Mouse (Mus musculus) adrenal gland, postnatal 4 days (tissue): Measurements from ENCODE around the gene Crocc2. TPM values are rescaled to one million over a fixed set of nuclear protein-coding genes. Genes with fewer than 3 reads are reported as not detected.
"Not testable (repeated sequence)": the region's sequence is repeated elsewhere in the genome, so short reads cannot be mapped to it uniquely, and the experiment has no call there.

ENCODE experiments used
- DNase-seq, 2 experiments: peaks; one replicate each; pipeline ENCODE4 v3.0.0; 2021 to 2022; ENCODE audit warnings: low spot score in 2 of 2, mixed read lengths in 2 of 2
- total RNA-seq, 2 experiments: library from RNA; stranded (reverse); gene quantifications; 2 replicates each; pipeline ENCODE4 v1.2.3; 2021

Gene Crocc2
- total RNA-seq, 2 experiments from 2014 or later: 0.31 TPM

DNA sequence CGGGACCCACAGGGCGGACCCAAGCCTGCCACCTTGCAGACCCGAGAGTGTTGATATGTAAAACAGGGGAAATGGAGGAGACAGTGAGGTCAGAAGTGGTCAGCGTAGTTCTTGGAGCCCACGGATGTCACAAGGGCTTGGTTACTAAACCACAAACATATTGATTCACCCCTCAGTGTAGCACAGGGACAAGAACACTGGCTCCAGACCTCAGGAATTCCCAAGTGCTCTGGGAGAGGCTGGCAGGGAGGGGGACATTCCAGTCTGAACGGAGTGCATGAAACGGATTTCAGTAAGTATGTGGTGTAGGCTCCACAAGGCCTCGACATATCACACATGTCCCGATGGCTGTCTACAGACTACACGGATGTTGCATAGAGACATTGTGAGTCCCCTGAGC is 6.6 kb upstream of the Crocc2 start:
- no peak for DNase-seq

- no peak for DNase-seq
Observed at GRCm38 (mm10) chr1:93162588-93162987, 5.9 kb upstream of the Crocc2 start.

DNA sequence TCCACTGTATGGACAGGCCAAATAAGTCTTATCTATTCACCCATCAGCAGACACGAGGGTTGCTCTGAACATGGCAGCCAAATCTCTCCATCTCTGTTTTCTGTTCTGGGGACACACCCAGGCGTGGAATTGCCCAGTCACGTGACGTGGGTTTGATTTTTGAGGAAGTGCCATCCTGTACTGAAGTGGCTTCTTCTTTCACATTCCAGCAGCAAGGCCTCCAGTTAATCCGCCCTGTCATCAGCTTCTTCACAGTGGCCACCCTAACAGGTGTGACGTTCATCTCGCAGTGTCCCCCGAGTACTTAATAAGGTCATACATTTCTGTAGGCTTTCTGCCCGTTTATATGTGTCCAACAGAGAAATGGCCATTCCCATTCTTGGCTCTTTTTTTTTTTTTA is 3.1 kb upstream of the Crocc2 start:
- no peak for DNase-seq

DNA sequence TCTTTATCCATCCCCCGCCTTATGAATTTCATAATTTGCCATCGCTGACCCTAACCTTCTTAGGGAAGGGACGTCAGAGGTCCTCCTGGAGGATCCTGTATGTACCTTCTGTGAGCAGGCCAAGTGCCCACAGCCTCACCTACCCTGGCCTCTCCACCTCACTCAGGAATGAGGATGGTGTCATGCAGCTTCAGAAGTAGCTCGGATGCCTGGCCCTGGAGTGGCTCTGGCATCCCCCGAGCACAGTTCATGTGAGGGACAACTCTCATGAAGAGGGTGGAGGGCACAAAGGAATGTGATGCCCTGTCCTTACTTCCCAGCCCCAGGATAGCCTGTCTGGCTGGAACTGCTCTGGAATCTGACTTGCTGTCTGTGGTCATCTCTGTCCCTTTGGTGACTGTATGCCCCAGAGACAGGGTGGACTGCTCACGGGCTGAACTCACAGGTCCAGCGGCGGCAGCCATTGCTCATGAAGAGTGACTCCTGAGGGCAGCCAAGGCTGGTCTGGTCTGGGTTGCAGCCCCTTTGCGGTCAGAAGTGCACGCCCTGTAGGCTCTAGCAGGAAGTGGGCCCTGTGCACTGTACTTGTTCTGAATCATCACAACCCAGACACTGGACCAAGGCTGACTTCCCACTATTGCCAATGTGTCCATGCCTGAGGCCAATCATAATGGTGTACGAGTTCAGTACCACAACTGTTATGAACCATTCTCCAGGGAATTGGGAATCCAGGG is 2.0 kb upstream of the Crocc2 start:
- DNase-seq: no peak

- DNase-seq: no peak
Observed at GRCm38 (mm10) chr1:93173665-93174064, 5.1 kb downstream of the Crocc2 start.

GRCm38 (mm10) chr1:93174399-93174798 is 5.9 kb downstream of the Crocc2 start:
- peak; percentile 54 to 58 for DNase-seq

- DNase-seq: no peak
Observed at GRCm38 (mm10) chr1:93175849-93176248, 7.3 kb downstream of the Crocc2 start.

GRCm38 (mm10) chr1:93176525-93177332 is 8.2 kb downstream of the Crocc2 start:
- peak; percentile 20 to 21 for DNase-seq

GRCm38 (mm10) chr1:93182281-93182680 is 13.8 kb downstream of the Crocc2 start:
- DNase-seq: no peak

GRCm38 (mm10) chr1:93184071-93184828 is 15.7 kb downstream of the Crocc2 start:
- no peak for DNase-seq

GRCm38 (mm10) chr1:93190726-93191305 is 22.3 kb downstream of the Crocc2 start:
- no peak for DNase-seq

- DNase-seq: no peak
Observed at GRCm38 (mm10) chr1:93194961-93195360, 26.4 kb downstream of the Crocc2 start.

DNA sequence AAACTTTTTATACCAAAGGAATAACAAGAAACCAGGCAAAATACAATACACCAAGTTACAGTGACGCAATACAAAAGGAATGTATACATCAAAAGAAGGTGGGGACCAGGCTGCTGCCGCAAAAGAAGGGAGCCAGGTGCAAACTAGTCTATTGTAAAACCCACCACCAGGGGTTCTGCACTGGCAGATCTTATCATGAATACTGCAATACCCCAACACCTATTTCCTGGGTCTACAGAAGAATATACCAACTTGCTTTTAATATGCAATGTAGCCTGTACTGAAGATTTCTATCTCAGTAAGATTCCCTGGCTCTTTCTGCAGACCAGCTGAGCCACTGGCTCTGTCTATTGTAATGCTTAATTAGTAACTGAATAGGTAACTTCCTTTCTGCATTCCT is 28.9 kb downstream of the Crocc2 start:
- DNase-seq: not testable (repeated sequence)

- DNase-seq: no peak
Observed at GRCm38 (mm10) chr1:93197916-93198315, 29.4 kb downstream of the Crocc2 start.

DNA sequence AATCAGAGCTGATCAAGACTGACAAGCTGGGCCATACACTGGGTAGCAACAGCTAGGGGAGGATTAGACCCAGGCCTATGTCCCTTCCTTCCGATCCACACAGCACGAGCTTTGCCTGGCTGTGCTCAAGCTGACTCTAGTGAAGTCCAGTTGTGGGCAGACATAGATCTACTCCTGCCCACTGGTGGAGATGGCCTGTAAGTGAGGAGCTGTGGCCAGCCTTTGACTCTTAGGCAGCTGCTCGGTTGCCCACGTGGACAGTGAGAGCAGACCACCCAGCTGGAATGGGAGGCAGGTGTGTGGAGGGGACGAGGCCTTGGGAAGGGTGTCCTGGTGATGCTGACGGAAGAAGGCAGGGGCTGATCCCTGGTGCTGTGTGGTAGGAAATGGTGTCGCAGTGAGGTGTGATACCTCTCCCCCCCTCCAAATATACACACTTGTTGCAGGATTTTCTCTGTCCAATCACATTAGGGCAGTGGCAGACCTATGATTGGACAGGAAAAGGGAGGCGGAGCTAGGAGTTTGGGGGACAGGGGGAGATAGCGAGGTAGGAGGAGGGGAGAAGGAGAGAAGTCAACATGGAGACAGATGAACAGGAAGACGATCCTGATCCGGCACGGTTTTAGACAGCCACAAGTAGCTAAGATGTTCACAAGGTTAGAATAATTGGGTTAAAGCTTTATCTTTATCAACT is 37.9 kb downstream of the Crocc2 start:
- DNase-seq: no peak

DNA sequence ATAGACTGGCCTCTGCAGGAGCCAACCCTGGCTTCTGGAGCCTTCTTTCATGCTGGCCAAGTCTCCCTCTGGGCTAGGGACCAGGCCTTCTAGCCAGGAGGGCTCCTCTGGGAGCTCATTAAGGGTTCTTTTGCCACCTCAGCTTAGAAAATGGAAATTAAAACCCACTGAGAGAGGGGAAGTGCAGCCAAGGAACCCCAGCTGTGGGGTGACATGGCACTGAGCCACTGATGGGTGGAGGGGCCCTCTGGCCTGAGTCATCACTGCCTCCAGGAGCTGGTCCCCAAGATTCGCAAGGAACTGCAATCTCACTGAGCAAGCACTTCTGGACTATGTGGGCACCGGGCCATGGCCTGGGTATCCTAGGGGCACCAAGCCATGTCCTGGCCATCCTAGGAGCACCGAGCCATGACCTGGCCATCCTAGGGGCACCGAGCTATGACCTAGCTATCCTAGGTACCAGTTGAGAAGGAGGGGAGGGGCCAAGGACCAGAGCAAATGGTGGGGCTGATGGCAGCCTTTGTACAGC is 39.1 kb downstream of the Crocc2 start:
- DNase-seq: no peak

DNA sequence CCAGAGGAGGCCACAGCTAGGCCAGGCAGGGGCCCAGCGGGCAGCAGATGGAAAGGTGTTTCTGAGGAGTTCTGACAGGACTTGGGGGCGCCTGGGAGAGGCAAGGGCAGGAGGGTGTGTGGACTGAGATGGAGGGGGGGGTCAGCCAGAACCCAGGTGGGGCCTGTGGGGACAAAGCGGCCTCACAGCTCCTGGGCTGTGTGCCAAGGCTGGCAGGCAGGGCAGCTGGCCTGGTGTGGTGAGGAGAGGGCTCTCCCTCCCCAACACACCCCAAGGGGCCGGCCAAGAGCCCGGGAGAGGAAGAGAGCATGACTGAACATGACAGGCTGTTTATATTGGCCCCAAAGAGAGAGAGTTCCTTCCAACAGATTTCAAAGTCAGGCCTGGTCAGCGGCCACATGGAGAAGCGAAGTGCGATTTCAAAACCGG is 41.7 kb downstream of the Crocc2 start:
- DNase-seq: peak in 1 of 2 experiments; percentile 10

DNA sequence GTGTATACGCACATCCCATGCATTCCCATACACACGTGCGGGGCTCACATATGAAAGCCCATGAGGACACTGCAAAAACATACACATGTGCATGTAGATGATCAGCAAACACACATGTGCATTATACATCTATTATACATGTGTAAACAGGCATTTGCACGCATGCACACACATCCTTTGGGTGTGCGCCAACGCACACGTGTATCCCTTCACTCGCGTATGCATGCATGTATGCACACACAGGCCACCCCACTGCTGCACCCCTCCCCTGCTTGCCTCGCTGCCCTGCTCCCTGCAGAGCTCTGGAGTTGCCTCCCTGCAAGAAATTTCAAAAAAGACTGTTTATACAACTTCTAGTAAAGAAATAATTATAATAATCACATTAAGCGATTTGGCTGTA is 42.5 kb downstream of the Crocc2 start:
- no peak for DNase-seq

DNA sequence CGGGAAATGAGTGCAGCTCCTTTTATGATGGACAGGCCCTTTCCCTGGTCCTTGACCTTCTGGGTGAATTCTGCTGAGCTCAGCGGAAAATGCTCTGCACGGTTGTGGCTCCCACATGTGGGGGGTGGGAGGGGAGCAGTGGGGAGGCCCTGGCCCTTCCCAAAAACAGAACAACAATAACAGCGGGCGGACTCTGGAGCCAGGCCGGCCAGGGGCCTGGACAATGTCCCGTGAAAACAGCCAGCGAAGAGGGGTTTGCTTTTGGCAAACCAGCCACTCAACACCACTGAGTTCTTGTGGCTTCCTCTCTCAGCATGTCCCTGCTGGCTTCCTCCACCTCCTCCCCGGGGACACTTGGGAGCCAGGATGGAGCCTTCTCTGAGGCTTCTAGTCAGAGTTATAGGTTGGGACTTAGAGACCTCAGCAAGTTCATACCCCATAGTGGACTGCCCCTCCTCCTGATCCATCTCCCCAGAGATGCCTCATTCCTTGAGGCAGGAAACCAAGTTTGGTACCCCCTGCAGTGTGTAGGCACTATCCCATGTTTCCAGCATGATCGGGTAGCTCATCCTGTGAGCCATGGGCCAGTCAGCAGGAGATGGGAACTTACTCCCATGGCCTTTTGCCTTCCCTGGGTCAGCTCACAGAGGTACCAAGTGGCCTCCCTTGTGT is 43.2 kb downstream of the Crocc2 start:
- peak in 1 of 2 experiments; percentile 28 for DNase-seq

GRCm38 (mm10) chr1:93212441-93212840 is 43.9 kb downstream of the Crocc2 start:
- DNase-seq: no peak
